Mouse (Mus musculus): ENCODE measurements around the gene Srrm2. TPM values are rescaled to one million over a fixed set of nuclear protein-coding genes. Genes with fewer than 3 reads are reported as not detected.

Gene Srrm2
- total RNA-seq (2023): 1,331 TPM

GRCm38 (mm10) chr17:23790269-23791078, at the start of gene Srrm2:
TSS of gene Srrm2 (plus strand) at chr17:23790532.

GRCm38 (mm10) chr17:23740598-23741021, 49.7 kb upstream of the Srrm2 start, which contains the start of gene Paqr4:
TSS of gene Paqr4 (minus strand) at chr17:23740867.

GRCm38 (mm10) chr17:23745301-23746251, 44.8 kb upstream of the Srrm2 start, which contains the start of gene Kremen2:
TSS of gene Kremen2 (minus strand) at chr17:23745833.

GRCm38 (mm10) chr17:23771284-23772218, 18.8 kb upstream of the Srrm2 start, which contains the start of gene Flywch1:
TSS of gene Flywch1 (minus strand) at chr17:23771602.

GRCm38 (mm10) chr17:23785561-23786471, 4.5 kb upstream of the Srrm2 start, which contains the start of gene Flywch2:
TSS of gene Flywch2 (minus strand) at chr17:23786081.

GRCm38 (mm10) chr17:23829064-23829619, 38.8 kb downstream of the Srrm2 start, which contains the start of gene Elob:
TSS of gene Elob (minus strand) at chr17:23829136.

GRCm38 (mm10) chr17:23836006-23836575, 45.8 kb downstream of the Srrm2 start, which contains the start of gene Prss33:
TSS of gene Prss33 (minus strand) at chr17:23836056.

GRCm38 (mm10) chr17:23843812-23844273, 53.5 kb downstream of the Srrm2 start, which contains the start of the genes Prss32 and Prss41:
TSS of gene Prss32 (plus strand) at chr17:23843855.
TSS of gene Prss41 (minus strand) at chr17:23844172.

GRCm38 (mm10) chr17:23867756-23868155, 77.4 kb downstream of the Srrm2 start, which contains the start of gene Prss21:
TSS of gene Prss21 (plus strand) at chr17:23868056.

Other genes starting within 250 kb of the Srrm2 start
- 7.4 TPM for gene Zfp213, start 226.3 kb upstream of the Srrm2 start, total RNA-seq (2023)
- not detected for gene Zfp13, start 191.0 kb upstream of the Srrm2 start, total RNA-seq (2023)
- not detected for gene Zscan10, start 189.7 kb upstream of the Srrm2 start, total RNA-seq (2023)
- gene Mmp25, start 145.3 kb upstream of the Srrm2 start, total RNA-seq (2023): 0.34 TPM
- gene Bicdl2, start 130.0 kb upstream of the Srrm2 start, total RNA-seq (2023): 0.34 TPM
- 34.9 TPM for gene Hcfc1r1, start 116.9 kb upstream of the Srrm2 start, total RNA-seq (2023)
- gene Thoc6, start 116.7 kb upstream of the Srrm2 start, total RNA-seq (2023): 23.4 TPM
- gene Tnfrsf12a, start 113.1 kb upstream of the Srrm2 start, total RNA-seq (2023): 38.4 TPM
- not detected for gene Cldn6, start 111.3 kb upstream of the Srrm2 start, total RNA-seq (2023)
- gene Cldn9, start 106.5 kb upstream of the Srrm2 start, total RNA-seq (2023): not detected
- gene 1520401A03Rik, start 67.7 kb upstream of the Srrm2 start, total RNA-seq (2023): not detected
- 35.0 TPM for gene Pkmyt1, start 64.2 kb upstream of the Srrm2 start, total RNA-seq (2023)
- gene Paqr4, start 49.7 kb upstream of the Srrm2 start, total RNA-seq (2023): 2.6 TPM
- 1.1 TPM for gene Kremen2, start 44.7 kb upstream of the Srrm2 start, total RNA-seq (2023)
- gene Flywch1, start 18.9 kb upstream of the Srrm2 start, total RNA-seq (2023): 23.9 TPM
- gene Flywch2, start 4.5 kb upstream of the Srrm2 start, total RNA-seq (2023): not detected
- 176 TPM for gene Elob, start 38.6 kb downstream of the Srrm2 start, total RNA-seq (2023)
- gene Prss33, start 45.5 kb downstream of the Srrm2 start, total RNA-seq (2023): not detected
- gene Prss32, start 53.3 kb downstream of the Srrm2 start, total RNA-seq (2023): not detected
- gene Prss41, start 53.6 kb downstream of the Srrm2 start, total RNA-seq (2023): 0.86 TPM
- not detected for gene Prss21, start 77.5 kb downstream of the Srrm2 start, total RNA-seq (2023)
- gene Dcpp1, start 90.3 kb downstream of the Srrm2 start, total RNA-seq (2023): not detected
- gene Dcpp2, start 90.3 kb downstream of the Srrm2 start, total RNA-seq (2023): not detected
- not detected for gene Dcpp3, start 126.9 kb downstream of the Srrm2 start, total RNA-seq (2023)
- gene Sbp, start 151.1 kb downstream of the Srrm2 start, total RNA-seq (2023): not detected
- not detected for gene Sbpl, start 164.7 kb downstream of the Srrm2 start, total RNA-seq (2023)
- 3.3 TPM for gene Prss30, start 190.0 kb downstream of the Srrm2 start, total RNA-seq (2023)
- not detected for gene Prss22, start 207.6 kb downstream of the Srrm2 start, total RNA-seq (2023)
- not detected for gene Prss27, start 247.6 kb downstream of the Srrm2 start, total RNA-seq (2023)